Mouse (Mus musculus) forebrain, embryonic 12.5 days (tissue): ENCODE measurements around the gene Copz1. TPM values are rescaled to one million over a fixed set of nuclear protein-coding genes. Genes with fewer than 3 reads are reported as not detected.

Source experiments
- ATAC-seq: fragments of 200-750 bp; cut with Nextera tagmentation; 2 replicates; pipeline ENCODE4 v1.8.0; 2017; ENCODE audit warnings: moderate TSS enrichment; ENCODE audit not compliant: low FRiP score
- H3K27ac ChIP-seq: fragments of 300-500 bp; sonication (generic); 2 replicates; pipeline ENCODE4 v1.5.1; 2016; ENCODE audit warnings: mild to moderate bottlenecking
- H3K27me3 ChIP-seq: fragments of 300-500 bp; sonication (generic); 2 replicates; pipeline ENCODE4 v1.6.1; 2016; ENCODE audit warnings: mild to moderate bottlenecking
- H3K36me3 ChIP-seq: fragments of 300-500 bp; sonication (generic); replicated peaks from 2 replicates; pipeline ENCODE4 v1.6.1; 2016; ENCODE audit warnings: mild to moderate bottlenecking
- H3K4me1 ChIP-seq: fragments of 300-500 bp; sonication (generic); 2 replicates; pipeline ENCODE4 v1.6.1; 2016
- H3K4me2 ChIP-seq: fragments of 300-500 bp; sonication (generic); 2 replicates; pipeline ENCODE4 v1.6.1; 2016; ENCODE audit warnings: mild to moderate bottlenecking, moderate library complexity
- H3K4me3 ChIP-seq: fragments of 300-500 bp; sonication (generic); replicated peaks from 2 replicates; pipeline ENCODE4 v1.5.1; 2016; ENCODE audit warnings: mild to moderate bottlenecking
- H3K9ac ChIP-seq: fragments of 300-500 bp; sonication (generic); 2 replicates; pipeline ENCODE4 v1.6.1; 2016; ENCODE audit warnings: mild to moderate bottlenecking
- H3K9me3 ChIP-seq: fragments of 300-500 bp; sonication (generic); 2 replicates; pipeline ENCODE4 v1.6.1; 2016
- WGBS: fragments of 180-500 bp; shearing (Covaris S2); methylation state at CpG from one replicate; pipeline ENCODE4 v1.1.7; 2016; 5-methylcytosine and 5-hydroxymethylcytosine counted together
- polyA plus RNA-seq: library from polyadenylated mRNA; unstranded; fragments of >200 nt; fragmentation: Nextera tagmentation; extraction: Ambion mirVana; gene quantifications from 2 replicates; pipeline ENCODE4 v1.2.1, GENCODE M21; 2016

Copz1 gene
- polyA plus RNA-seq, 1 experiment from 2014 or later = 226 TPM

GRCm38 (mm10) chr15:103298861-103299616 lies 26.5 kb downstream of the Copz1 start:
- H3K4me3 ChIP-seq = peak overlapping the region; percentile 26; the same call in 1 of the 2 replicates

GRCm38 (mm10) chr15:103299644-103300043 lies 27.1 kb downstream of the Copz1 start:
- Histone ChIP-seq H3K9me3 (no peaks in the 10 kb centered on the region), H3K27ac (peak overlapping the region; percentile 99), H3K4me3 (peak overlapping the region; percentile 26), H3K9ac (peak overlapping the region; percentile 48), H3K4me2 (peak overlapping the region; percentile 50), H3K4me1 (peaks cover 94% of the 10 kb centered on the region), H3K36me3 (peaks cover 11% of the 10 kb centered on the region; the same call in 1 of the 2 replicates), H3K27me3 (no peaks in the 10 kb centered on the region)
- ATAC-seq = peak; percentile 7; the same call in 1 of the 2 replicates
- WGBS = 15% methylated on average over 8 of the region's 8 CpGs

More at GRCm38 (mm10) chr15:103298861-103299616, 26.5 kb downstream of the Copz1 start:
- Histone ChIP-seq H3K27me3 (no peaks in the 10 kb centered on the region), H3K9me3 (no peaks in the 10 kb centered on the region), H3K4me1 (peaks cover 88% of the 10 kb centered on the region), H3K9ac (peak overlapping the region; percentile 48), H3K36me3 (peaks cover 14% of the 10 kb centered on the region; the same call in 1 of the 2 replicates), H3K27ac (peak overlapping the region; percentile 99), H3K4me2 (peak overlapping the region; percentile 50)
- no peak for ATAC-seq
- WGBS = 55% methylated on average over 5 of the region's 5 CpGs

GRCm38 (mm10) chr15:103300067-103300471 lies 27.6 kb downstream of the Copz1 start:
- Histone ChIP-seq H3K4me3 (peak overlapping the region; percentile 26), H3K9me3 (no peaks in the 10 kb centered on the region), H3K4me1 (peaks cover 96% of the 10 kb centered on the region), H3K9ac (peak overlapping the region; percentile 48), H3K36me3 (peaks cover 11% of the 10 kb centered on the region; the same call in 1 of the 2 replicates), H3K27ac (peak overlapping the region; percentile 99), H3K4me2 (peak overlapping the region; percentile 50), H3K27me3 (no peaks in the 10 kb centered on the region)
- 2% methylated on average over 18 of the region's 18 CpGs for WGBS
- peak; percentile 80 for ATAC-seq

- peak overlapping the region; percentile 50 for H3K4me2 ChIP-seq
- H3K9me3 ChIP-seq = no peaks in the 10 kb centered on the region
- H3K27me3 ChIP-seq = no peaks in the 10 kb centered on the region
- peak overlapping the region; percentile 48 for H3K9ac ChIP-seq
- peak overlapping the region; percentile 99 for H3K27ac ChIP-seq
- H3K4me3 ChIP-seq = peak overlapping the region; percentile 26; the same call in 1 of the 2 replicates
- 3% methylated on average over 2 of the region's 2 CpGs for WGBS
- peaks cover 94% of the 10 kb centered on the region for H3K4me1 ChIP-seq
- ATAC-seq = peak; percentile 12; the same call in 1 of the 2 replicates
- peaks cover 11% of the 10 kb centered on the region; the same call in 1 of the 2 replicates for H3K36me3 ChIP-seq
Measured at GRCm38 (mm10) chr15:103300560-103300959, 28.0 kb downstream of the Copz1 start.

GRCm38 (mm10) chr15:103301046-103301445 lies 28.5 kb downstream of the Copz1 start:
- WGBS = 30% methylated on average over 2 of the region's 2 CpGs
- H3K36me3 ChIP-seq = peaks cover 11% of the 10 kb centered on the region; the same call in 1 of the 2 replicates
- peak overlapping the region; percentile 48 for H3K9ac ChIP-seq
- H3K27ac ChIP-seq = peak overlapping the region; percentile 99
- peak overlapping the region; percentile 50 for H3K4me2 ChIP-seq
- H3K9me3 ChIP-seq = no peaks in the 10 kb centered on the region
- H3K4me1 ChIP-seq = peaks cover 94% of the 10 kb centered on the region
- H3K27me3 ChIP-seq = no peaks in the 10 kb centered on the region
- no peak for ATAC-seq
- no peak overlapping the region for H3K4me3 ChIP-seq

GRCm38 (mm10) chr15:103301547-103302340 lies 29.2 kb downstream of the Copz1 start:
- H3K9ac ChIP-seq = peak overlapping the region; percentile 48; the same call in 1 of the 2 replicates
- H3K4me3 ChIP-seq = no peak overlapping the region
- peaks cover 92% of the 10 kb centered on the region for H3K4me1 ChIP-seq
- no peaks in the 10 kb centered on the region for H3K9me3 ChIP-seq
- no peak for ATAC-seq
- peak overlapping the region; percentile 99 for H3K27ac ChIP-seq
- peak overlapping the region; percentile 50; the same call in 1 of the 2 replicates for H3K4me2 ChIP-seq
- no peaks in the 10 kb centered on the region for H3K27me3 ChIP-seq
- peaks cover 11% of the 10 kb centered on the region; the same call in 1 of the 2 replicates for H3K36me3 ChIP-seq
- 25% methylated on average over 5 of the region's 5 CpGs for WGBS

- H3K4me1 ChIP-seq = peaks cover 90% of the 10 kb centered on the region
- H3K9ac ChIP-seq = 0 out of 2 replicates have a peak overlapping the region, but pooled peaks have one; percentile 48
- H3K9me3 ChIP-seq = no peaks in the 10 kb centered on the region
- H3K36me3 ChIP-seq = peaks cover 6% of the 10 kb centered on the region; the same call in 1 of the 2 replicates
- H3K27ac ChIP-seq = peak overlapping the region; percentile 99
- no peak overlapping the region for H3K4me2 ChIP-seq
- ATAC-seq = no peak
- H3K27me3 ChIP-seq = no peaks in the 10 kb centered on the region
- WGBS = 50% methylated on average over 6 of the region's 6 CpGs
- H3K4me3 ChIP-seq = no peak overlapping the region
Measured at GRCm38 (mm10) chr15:103302341-103303021, 30.0 kb downstream of the Copz1 start.

- no peak for ATAC-seq
- WGBS = 13% methylated on average over 8 of the region's 8 CpGs
- Histone ChIP-seq H3K27ac (peak overlapping the region; percentile 99), H3K36me3 (no peaks in the 10 kb centered on the region), H3K27me3 (peaks cover 13% of the 10 kb centered on the region), H3K4me2 (peak overlapping the region; percentile 73), H3K4me1 (peaks cover 82% of the 10 kb centered on the region), H3K9me3 (no peaks in the 10 kb centered on the region), H3K4me3 (peak overlapping the region; percentile 44), H3K9ac (peak overlapping the region; percentile 81)
Measured at GRCm38 (mm10) chr15:103303916-103304615, 31.6 kb downstream of the Copz1 start.

GRCm38 (mm10) chr15:103304616-103304969 lies 32.1 kb downstream of the Copz1 start:
- Histone ChIP-seq H3K4me1 (peaks cover 77% of the 10 kb centered on the region), H3K27ac (peak overlapping the region; percentile 99), H3K4me3 (peak overlapping the region; percentile 44), H3K9me3 (no peaks in the 10 kb centered on the region), H3K9ac (peak overlapping the region; percentile 81), H3K27me3 (peaks cover 18% of the 10 kb centered on the region), H3K36me3 (no peaks in the 10 kb centered on the region), H3K4me2 (peak overlapping the region; percentile 73)
- WGBS = 2% methylated on average over 9 of the region's 9 CpGs
- peak; percentile 4 for ATAC-seq

- Histone ChIP-seq H3K4me2 (peak overlapping the region; percentile 73), H3K27me3 (peaks cover 23% of the 10 kb centered on the region), H3K4me1 (peaks cover 72% of the 10 kb centered on the region), H3K36me3 (no peaks in the 10 kb centered on the region), H3K9ac (peak overlapping the region; percentile 81), H3K9me3 (no peaks in the 10 kb centered on the region), H3K27ac (peak overlapping the region; percentile 99), H3K4me3 (peak overlapping the region; percentile 44)
- ATAC-seq = peak; percentile 94
- under 1% methylated on average over 69 of the region's 71 CpGs for WGBS
Measured at GRCm38 (mm10) chr15:103305070-103305678, 32.7 kb downstream of the Copz1 start.
